Mouse (Mus musculus) activated CD4-positive, CD25-positive, alpha-beta regulatory T cell (primary cell): ENCODE measurements around the gene Ermap. TPM values are rescaled to one million over a fixed set of nuclear protein-coding genes. Genes with fewer than 3 reads are reported as not detected.

Source experiments
- polyA plus RNA-seq, 2 experiments: library from polyadenylated mRNA; unstranded; fragments of 100-300 nt; shearing (Covaris generic); gene quantifications; one replicate each; pipeline ENCODE4 v1.2.1; 2017

Gene Ermap
- polyA plus RNA-seq: 1 to 10 TPM; 1.2 to 2.0 TPM

DNA sequence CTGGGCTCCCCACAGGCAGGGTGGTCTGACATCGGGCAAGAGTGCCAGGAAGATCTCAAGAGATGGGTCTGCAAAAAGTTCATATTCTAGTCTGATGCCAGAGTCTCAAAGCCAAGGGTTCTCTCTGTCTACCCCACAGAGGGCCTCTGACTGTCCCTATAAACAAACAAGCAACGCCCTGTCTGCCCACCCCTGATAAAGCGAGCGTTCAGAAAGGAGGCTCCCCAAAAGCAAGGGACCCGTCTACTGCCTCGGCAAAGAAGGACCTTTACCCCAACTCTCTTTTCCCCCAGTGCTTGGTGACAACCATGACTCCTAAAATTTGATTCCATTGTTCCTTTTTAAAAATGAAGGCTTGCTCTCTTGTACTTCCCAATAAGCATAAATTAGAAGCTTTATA, at the start of gene Ermap:
Ermap (minus strand) TSS at position 148 of the 400 bp plus-strand sequence.

DNA sequence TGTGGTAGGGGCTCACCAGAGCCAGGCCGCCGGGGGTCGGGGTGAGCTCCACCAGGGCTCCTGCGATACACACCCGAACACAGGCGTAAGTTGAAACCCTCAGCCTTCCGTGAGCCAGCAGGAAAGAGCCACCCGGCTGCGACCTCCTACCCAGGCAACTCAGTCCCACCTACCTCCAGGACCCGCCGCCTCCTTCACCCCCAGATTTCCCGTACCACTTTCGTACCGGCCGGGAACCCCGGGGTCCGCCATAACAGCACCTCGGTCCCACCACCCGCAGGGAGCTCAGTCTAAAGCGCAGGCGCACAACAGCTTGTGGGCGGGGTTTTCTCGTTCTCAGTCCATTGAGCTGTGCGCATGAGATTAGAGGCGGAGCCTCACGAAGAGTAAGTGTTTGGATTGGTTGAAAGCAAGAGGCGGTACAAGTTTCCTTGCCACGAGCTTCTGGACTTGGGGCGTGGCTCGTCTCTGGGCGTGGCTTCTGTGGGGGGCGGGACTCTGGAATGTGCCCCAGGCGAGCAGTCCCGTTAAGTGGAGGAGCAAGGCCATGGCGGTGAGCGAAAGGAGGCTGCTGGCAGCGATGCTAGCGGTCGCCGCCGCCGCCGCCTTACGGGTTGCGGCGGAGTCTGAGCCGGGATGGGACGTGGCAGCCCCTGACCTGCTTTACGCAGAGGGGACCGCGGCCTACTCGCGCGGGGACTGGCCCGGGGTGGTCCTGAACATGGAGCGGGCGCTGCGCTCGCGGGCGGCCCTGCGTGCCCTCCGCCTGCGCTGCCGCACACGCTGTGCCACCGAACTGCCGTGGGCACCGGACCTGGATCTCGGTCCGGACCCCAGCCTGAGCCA, 42.8 kb upstream of the Ermap start, which contains the start of the genes AU022252 and P3h1:
AU022252 (minus strand) TSS at position 303 of the 846 bp plus-strand sequence.
P3h1 (plus strand) TSS at position 506 of the 846 bp plus-strand sequence.

DNA sequence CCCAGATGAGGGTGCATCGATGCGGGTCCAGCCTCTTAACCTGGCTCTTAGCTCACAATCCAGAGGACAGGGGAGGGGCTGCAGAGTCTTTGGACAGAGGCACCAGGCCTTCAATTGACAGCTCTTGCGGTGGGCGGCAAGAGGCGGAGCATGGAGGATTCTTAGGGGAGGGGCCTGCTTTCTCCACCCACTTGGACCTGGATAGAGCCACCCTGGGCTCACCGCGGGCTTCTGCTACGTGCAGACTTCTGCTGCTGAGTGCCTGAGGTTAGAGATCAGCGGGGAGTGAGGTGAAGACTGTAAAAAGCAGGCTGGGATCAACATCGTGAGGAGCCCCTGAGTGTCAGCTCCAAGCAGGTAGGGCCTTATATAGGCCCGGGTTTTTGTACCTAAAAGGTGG, 28.4 kb upstream of the Ermap start, which contains the start of gene Tmem269:
Tmem269 (minus strand) TSS at position 49 of the 400 bp plus-strand sequence.

DNA sequence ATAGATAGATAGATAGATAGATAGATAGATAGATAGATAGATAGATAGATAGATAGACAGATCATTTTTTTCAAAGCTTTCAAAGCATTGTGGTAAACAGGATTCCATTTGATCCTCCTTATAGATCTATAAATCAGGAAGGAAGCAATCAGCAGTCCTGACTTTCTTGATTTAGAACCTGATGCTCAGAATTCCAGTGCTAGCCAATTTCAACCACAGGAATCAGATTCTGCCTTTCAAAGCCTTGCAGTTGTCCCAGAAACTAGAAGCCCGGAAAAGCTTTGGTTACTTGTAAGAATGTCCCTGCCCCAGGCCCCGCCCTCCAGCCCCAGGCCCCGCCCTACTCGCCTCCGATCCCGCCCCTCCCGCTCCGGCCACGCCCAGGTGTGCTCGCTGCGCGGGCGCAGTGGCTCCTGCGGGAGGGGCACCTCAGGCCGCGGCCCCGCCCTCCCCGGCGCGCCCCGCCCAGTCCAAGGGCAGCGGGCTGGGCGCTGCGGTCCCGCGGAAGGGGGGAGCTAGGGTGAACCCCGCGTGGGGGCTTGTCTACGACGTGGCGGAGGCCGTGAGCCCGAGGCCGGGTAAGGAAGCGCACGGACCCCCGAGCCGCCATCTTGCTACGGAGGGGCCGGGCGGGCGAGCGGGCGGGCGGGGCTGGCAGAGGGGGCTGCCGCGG, 5.2 kb upstream of the Ermap start, which contains the start of gene Svbp:
Svbp (plus strand) TSS at position 398 of the 673 bp plus-strand sequence.

DNA sequence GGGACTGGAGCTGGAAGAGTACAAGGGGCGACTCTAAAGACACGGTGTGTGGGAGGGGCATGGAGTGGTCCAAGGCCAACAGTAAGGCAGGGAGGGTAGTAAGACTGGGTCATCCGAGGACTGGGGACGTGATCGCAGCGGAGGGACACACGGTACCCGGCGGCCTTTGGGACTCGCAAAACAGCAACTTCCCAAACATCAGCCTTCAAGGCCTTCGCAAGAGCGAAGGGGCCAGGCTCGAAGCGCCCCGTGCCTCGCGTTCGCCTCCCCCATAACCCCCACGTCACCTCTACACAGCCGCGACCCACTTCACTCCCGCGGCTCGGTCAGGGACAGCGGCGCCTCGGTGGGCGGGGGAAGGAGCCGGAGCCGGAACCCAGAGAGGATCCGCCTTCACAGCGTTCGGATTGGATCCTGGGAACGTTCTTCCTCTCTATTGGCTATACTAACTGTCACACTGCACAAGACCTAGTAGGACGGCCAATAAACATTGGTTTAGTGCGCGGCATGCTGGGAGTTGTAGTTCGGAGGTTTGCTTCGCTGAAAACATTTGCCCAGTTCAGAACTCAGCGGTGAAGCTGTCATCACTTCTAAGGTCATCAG, 15.9 kb downstream of the Ermap start, which contains the start of gene Zfp691:
Zfp691 (minus strand) TSS at position 345 of the 603 bp plus-strand sequence.

Other genes with a start within 250 kb of the Ermap start
- not detected for gene Lao1, start 228.4 kb downstream of the Ermap start, polyA plus RNA-seq
- gene Slc2a1, start 81.3 kb downstream of the Ermap start, polyA plus RNA-seq: 10 to 100 TPM; 39.4 to 47.3 TPM
- 1 to 10 TPM; 1.4 to 2.5 TPM for gene Zfp691, start 15.8 kb downstream of the Ermap start, polyA plus RNA-seq
- 10 to 100 TPM; 79.0 to 93.5 TPM for gene Svbp, start 5.3 kb upstream of the Ermap start, polyA plus RNA-seq
- gene Tmem269, start 28.2 kb upstream of the Ermap start, polyA plus RNA-seq: under 1 TPM in 1 of 2 experiments, not detected in 1; 0.32 TPM
- gene AU022252, start 42.7 kb upstream of the Ermap start, polyA plus RNA-seq: 10 to 100 TPM; 14.7 to 16.6 TPM
- gene P3h1, start 42.9 kb upstream of the Ermap start, polyA plus RNA-seq: 1 to 10 TPM; 1.2 to 3.0 TPM
- gene Cldn19, start 65.4 kb upstream of the Ermap start, polyA plus RNA-seq: not detected
- 100 to 1,000 TPM; 448 to 464 TPM for gene Ybx1, start 104.6 kb upstream of the Ermap start, polyA plus RNA-seq
- gene Ppih, start 130.5 kb upstream of the Ermap start, polyA plus RNA-seq: 10 to 100 TPM; 40.2 to 56.6 TPM
- 10 to 100 TPM in 1 of 2 experiments, 1 to 10 TPM in 1; 4.9 to 10.8 TPM for gene Ccdc30, start 225.5 kb upstream of the Ermap start, polyA plus RNA-seq
- 10 to 100 TPM; 61.9 to 64.7 TPM for gene Ppcs, start 232.4 kb upstream of the Ermap start, polyA plus RNA-seq
- under 1 TPM in 1 of 2 experiments, not detected in 1; 0.47 TPM for gene Zmynd12, start 232.8 kb upstream of the Ermap start, polyA plus RNA-seq